Mouse (Mus musculus): ENCODE data around the gene Mid1. TPM values are rescaled to one million over a fixed set of nuclear protein-coding genes. Genes with fewer than 3 reads are reported as not detected.

Mid1 gene
- total and polyA plus RNA-seq, 2 experiments from 2014 or later, result 3.3 to 7.8 TPM

DNA sequence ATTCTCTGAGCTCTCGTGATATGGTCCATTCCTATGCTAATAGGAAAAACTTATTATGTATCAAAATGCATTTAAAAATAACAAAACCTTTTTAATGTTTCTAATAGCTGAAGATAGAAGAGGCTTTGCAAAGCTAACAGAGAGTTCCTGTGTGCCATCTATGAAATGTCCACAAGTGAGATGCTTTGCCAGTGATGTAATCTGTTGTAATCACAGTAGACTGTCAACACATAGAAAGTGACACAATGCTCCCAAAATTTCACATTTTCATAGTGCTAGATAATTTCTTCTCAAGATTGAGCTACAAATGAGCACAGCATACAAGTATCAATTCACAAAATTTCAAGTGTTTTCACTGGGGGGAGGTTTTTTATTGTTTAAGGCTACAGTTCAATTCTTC is 158.3 kb downstream of the Mid1 start:
- WGBS, result 61% methylated on average over 1 of the region's 1 CpGs
- peaks cover 5% of the 10 kb centered on the region; the same call in 1 of the 2 replicates for H3K27me3 ChIP-seq (ENCODE audit: insufficient read depth, low read length)
- no peak overlapping the region for H3K27ac ChIP-seq (ENCODE audit: low read depth, low read length)
- no peaks in the 10 kb centered on the region for H3K9me3 ChIP-seq (ENCODE audit: low read length)
- H3K9ac ChIP-seq (replicated peaks; ENCODE audit: low read length, poor library complexity, severe bottlenecking), result no peak overlapping the region
- ATAC-seq (ENCODE audit: low FRiP score) (no peak), DNase-seq (ENCODE audit: low spot score) (no peak)
- no peak overlapping the region for H3K4me3 ChIP-seq (ENCODE audit: low read depth, low read length)
- no peak for TF ChIP-seq CTCF (IDR thresholded peaks at IDR 0.05)
- no peaks in the 10 kb centered on the region for H3K36me3 ChIP-seq (ENCODE audit: insufficient read depth, low read length)
- H3K4me1 ChIP-seq (ENCODE audit: insufficient read depth, low read length), result no peaks in the 10 kb centered on the region
- H3K4me2 ChIP-seq (ENCODE audit: low read depth, low read length, poor library complexity, severe bottlenecking), result no peak overlapping the region

DNA sequence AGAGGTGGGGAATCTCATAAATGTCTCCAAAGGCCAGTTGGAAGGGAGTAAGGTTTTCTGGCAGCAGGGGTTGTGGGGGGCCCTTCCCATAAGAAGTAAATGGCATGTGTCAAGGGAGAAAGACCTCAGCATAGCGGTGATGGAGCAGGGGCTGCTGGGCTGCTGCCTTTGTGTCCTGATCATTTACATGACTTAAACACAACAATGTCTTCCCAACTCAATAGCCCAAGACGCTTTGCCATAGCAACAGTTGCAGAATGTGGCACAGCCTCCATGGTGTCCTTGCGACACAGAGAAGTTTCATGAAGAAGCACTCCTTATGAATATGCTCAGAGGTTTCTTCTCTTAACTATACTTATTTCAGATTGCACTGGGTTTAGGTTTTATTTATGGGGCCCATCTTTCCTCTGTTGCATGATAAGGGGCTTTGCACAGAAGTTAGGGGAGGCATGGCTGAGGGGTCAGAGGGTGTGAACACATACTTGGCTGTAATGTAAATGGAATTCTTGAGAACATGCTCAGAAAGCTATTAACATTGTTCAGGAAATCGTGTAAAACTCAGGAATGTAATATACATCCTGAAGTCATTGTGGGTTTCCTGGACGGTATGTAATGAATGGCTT is 159.3 kb downstream of the Mid1 start:
- Histone ChIP-seq H3K27me3 (ENCODE audit: insufficient read depth, low read length) (peaks cover 5% of the 10 kb centered on the region; the same call in 1 of the 2 replicates), H3K9me3 (ENCODE audit: low read length) (no peaks in the 10 kb centered on the region), H3K4me3 (ENCODE audit: low read depth, low read length) (no peak overlapping the region), H3K4me2 (ENCODE audit: low read depth, low read length, poor library complexity, severe bottlenecking) (no peak overlapping the region), H3K27ac (ENCODE audit: low read depth, low read length) (no peak overlapping the region), H3K4me1 (ENCODE audit: insufficient read depth, low read length) (no peaks in the 10 kb centered on the region), H3K36me3 (ENCODE audit: insufficient read depth, low read length) (no peaks in the 10 kb centered on the region), H3K9ac (replicated peaks; ENCODE audit: low read length, poor library complexity, severe bottlenecking) (no peak overlapping the region)
- DNase-seq (ENCODE audit: low spot score) (no peak), ATAC-seq (ENCODE audit: low FRiP score) (no peak)
- 33% methylated on average over 5 of the region's 5 CpGs for WGBS
- TF ChIP-seq CTCF (IDR thresholded peaks at IDR 0.05), result no peak

DNA sequence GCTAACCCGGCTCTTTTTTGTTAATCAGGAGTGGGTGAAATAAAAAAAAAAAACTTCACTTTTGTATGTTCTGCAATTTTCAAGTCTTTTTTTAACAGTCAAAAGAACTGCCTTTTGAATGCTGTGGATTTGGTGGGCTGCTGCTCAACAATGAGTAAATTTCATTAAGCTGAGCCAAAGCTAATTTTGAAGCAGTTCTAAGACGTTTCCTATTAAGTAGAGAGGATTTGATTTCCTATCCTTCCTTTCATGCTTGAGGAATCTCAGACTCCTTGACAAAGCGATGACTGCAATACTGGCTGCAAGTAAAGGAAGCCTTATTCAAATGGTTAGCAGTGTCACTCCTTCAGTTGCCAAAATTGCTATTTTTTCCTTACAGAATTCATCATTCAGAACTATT is 161.2 kb downstream of the Mid1 start:
- Histone ChIP-seq H3K4me3 (ENCODE audit: low read depth, low read length) (no peak overlapping the region), H3K36me3 (ENCODE audit: insufficient read depth, low read length) (no peaks in the 10 kb centered on the region), H3K9ac (replicated peaks; ENCODE audit: low read length, poor library complexity, severe bottlenecking) (no peak overlapping the region), H3K27me3 (ENCODE audit: insufficient read depth, low read length) (peaks cover 5% of the 10 kb centered on the region; the same call in 1 of the 2 replicates), H3K9me3 (ENCODE audit: low read length) (no peaks in the 10 kb centered on the region), H3K4me2 (ENCODE audit: low read depth, low read length, poor library complexity, severe bottlenecking) (no peak overlapping the region), H3K27ac (ENCODE audit: low read depth, low read length) (no peak overlapping the region), H3K4me1 (ENCODE audit: insufficient read depth, low read length) (no peaks in the 10 kb centered on the region)
- 26% methylated on average over 3 of the region's 3 CpGs for WGBS
- DNase-seq (ENCODE audit: low spot score) (no peak), ATAC-seq (ENCODE audit: low FRiP score) (no peak)
- TF ChIP-seq CTCF (IDR thresholded peaks at IDR 0.05), result no peak

DNA sequence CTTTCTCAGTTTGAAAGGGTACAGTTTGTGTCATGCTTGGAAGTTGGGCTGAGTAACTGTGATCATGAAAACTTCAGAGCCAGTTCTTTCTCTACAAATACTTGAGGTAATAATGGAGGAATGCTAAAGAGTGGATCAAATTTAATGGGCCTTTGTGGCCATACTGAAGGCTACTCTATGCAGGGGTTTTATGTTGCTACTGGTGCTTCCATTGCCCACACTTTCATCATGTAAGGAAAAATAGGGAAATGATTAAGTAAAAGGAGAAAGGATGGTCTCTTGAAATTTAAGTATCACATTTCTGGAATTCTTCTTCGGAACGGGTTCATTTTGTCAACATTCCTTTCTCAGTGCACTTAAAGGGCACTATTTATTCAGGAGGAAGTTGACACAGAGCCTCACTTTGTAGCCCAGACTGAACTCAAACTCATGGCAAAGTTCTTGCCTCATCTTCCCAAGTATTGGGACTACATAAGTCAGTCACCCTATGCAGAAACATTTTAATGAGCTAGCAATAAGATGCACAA is 176.3 kb downstream of the Mid1 start:
- Histone ChIP-seq H3K9ac (replicated peaks; ENCODE audit: low read length, poor library complexity, severe bottlenecking) (no peak overlapping the region), H3K4me3 (ENCODE audit: low read depth, low read length) (no peak overlapping the region), H3K9me3 (ENCODE audit: low read length) (no peaks in the 10 kb centered on the region), H3K27ac (ENCODE audit: low read depth, low read length) (no peak overlapping the region), H3K27me3 (ENCODE audit: insufficient read depth, low read length) (peaks cover 4% of the 10 kb centered on the region; the same call in 1 of the 2 replicates), H3K4me1 (ENCODE audit: insufficient read depth, low read length) (no peaks in the 10 kb centered on the region), H3K36me3 (ENCODE audit: insufficient read depth, low read length) (no peaks in the 10 kb centered on the region), H3K4me2 (ENCODE audit: low read depth, low read length, poor library complexity, severe bottlenecking) (no peak overlapping the region)
- ATAC-seq (ENCODE audit: low FRiP score) (no peak), DNase-seq (ENCODE audit: low spot score) (no peak)
- TF ChIP-seq CTCF (IDR thresholded peaks at IDR 0.05), result no peak
- WGBS, result 86% methylated on average over 2 of the region's 2 CpGs

DNA sequence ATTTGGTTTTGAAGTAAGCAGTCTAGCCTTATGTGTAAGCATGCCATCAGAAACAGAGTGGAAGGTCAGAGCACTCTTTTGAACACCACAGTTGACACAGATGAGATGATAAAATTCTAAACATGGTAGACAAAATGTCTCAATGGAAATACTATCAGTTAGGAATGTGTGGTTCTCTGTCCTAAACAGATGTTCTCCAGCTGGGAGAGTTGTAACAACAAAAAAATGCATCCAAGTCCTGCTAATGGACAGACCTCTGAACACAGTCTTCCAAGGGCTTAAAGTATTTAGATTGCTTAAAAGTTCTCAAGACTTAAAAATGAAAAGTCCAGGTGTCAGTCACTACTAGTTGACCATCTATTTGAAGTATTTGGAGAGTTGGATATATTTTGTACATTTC is 177.4 kb downstream of the Mid1 start:
- ATAC-seq (ENCODE audit: low FRiP score) (no peak), DNase-seq (ENCODE audit: low spot score) (no peak)
- H3K9ac ChIP-seq (replicated peaks; ENCODE audit: low read length, poor library complexity, severe bottlenecking), result no peak overlapping the region
- no peak overlapping the region for H3K4me2 ChIP-seq (ENCODE audit: low read depth, low read length, poor library complexity, severe bottlenecking)
- H3K4me1 ChIP-seq (ENCODE audit: insufficient read depth, low read length), result no peaks in the 10 kb centered on the region
- H3K4me3 ChIP-seq (ENCODE audit: low read depth, low read length), result no peak overlapping the region
- H3K36me3 ChIP-seq (ENCODE audit: insufficient read depth, low read length), result no peaks in the 10 kb centered on the region
- H3K9me3 ChIP-seq (ENCODE audit: low read length), result no peaks in the 10 kb centered on the region
- no peak overlapping the region for H3K27ac ChIP-seq (ENCODE audit: low read depth, low read length)
- no peak for TF ChIP-seq CTCF (IDR thresholded peaks at IDR 0.05)
- peaks cover 4% of the 10 kb centered on the region; the same call in 1 of the 2 replicates for H3K27me3 ChIP-seq (ENCODE audit: insufficient read depth, low read length)

DNA sequence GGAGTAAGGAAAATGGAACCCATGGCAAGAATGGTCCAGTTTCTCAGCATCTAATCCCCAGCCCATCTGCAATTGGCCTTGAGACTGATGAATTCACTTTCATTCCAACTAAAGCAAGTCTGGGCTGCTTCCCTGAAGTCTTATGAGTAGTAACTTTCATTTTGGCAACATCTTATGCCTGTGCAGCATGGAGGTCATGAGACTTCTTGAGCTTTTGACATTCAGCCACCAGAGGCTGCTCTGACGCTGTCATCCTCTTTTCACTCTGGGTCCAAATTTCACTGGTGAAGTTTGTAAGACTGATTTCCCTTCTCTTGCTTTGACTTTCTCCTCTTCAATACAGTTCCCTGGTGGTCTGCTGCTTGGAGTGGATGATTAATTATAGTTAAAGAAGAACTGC is 177.8 kb downstream of the Mid1 start:
- Histone ChIP-seq H3K4me1 (ENCODE audit: insufficient read depth, low read length) (no peaks in the 10 kb centered on the region), H3K4me2 (ENCODE audit: low read depth, low read length, poor library complexity, severe bottlenecking) (no peak overlapping the region), H3K9ac (replicated peaks; ENCODE audit: low read length, poor library complexity, severe bottlenecking) (no peak overlapping the region), H3K27me3 (ENCODE audit: insufficient read depth, low read length) (peaks cover 4% of the 10 kb centered on the region; the same call in 1 of the 2 replicates), H3K4me3 (ENCODE audit: low read depth, low read length) (no peak overlapping the region), H3K27ac (ENCODE audit: low read depth, low read length) (no peak overlapping the region), H3K9me3 (ENCODE audit: low read length) (no peaks in the 10 kb centered on the region), H3K36me3 (ENCODE audit: insufficient read depth, low read length) (no peaks in the 10 kb centered on the region)
- WGBS, result 50% methylated on average over 1 of the region's 1 CpGs
- DNase-seq (ENCODE audit: low spot score), result peak; percentile 27
- TF ChIP-seq CTCF (IDR thresholded peaks at IDR 0.05), result peak; percentile 62
- no peak for ATAC-seq (ENCODE audit: low FRiP score)
